Mouse (Mus musculus) brain, embryonic 18.5 days (tissue): ENCODE data around the gene Jup.
A peak's percentile ranks its signal among the peaks of the same experiment; 100 is the strongest.
"Not testable (repeated sequence)": the region's sequence is repeated elsewhere in the genome, so short reads cannot be mapped to it uniquely, and the experiment has no call there.

Experiments
- DNase-seq: peaks from one replicate; pipeline ENCODE4 v3.0.0-alpha.2; 2012; ENCODE audit warnings: low read depth, low spot score

Gene Jup

DNA sequence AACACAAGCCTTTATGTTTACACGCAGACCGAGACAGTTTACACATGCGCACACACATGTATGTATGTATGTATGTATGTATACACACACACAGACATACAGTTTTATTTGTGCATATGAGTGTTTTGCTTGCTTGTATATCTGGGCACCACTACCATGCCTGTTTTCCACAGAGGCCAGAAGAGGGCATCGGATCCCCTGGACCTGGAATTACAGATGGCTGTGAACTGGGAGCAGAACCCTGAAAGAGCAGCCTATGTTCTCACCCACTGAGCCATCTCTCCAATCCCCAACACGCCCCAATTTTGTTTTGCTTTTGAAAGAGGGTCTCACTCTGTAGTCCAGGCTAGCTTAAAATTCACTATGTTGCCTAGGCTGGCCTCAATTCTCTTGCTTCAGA lies 40.2 kb downstream of the Jup start:
- no peak for DNase-seq

DNA sequence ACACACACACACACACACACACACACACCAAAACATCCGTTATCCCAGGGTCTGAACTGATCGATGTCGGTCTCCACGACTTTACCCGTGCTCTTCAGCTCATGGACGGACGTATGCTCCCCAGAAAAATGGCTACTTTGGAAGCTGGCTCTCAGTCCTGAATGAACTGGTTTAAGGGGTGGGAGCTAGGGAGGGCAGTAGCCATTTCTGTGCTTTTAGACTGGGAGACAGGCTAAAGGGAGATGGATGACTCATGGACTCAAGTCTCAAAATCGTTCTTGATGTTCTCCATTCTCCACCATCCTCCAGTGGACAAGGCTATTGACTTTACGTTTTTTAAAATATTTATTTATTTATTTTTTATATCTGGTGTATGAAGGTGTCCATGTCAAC lies 40.7 kb downstream of the Jup start:
- no peak for DNase-seq

- no peak for DNase-seq
Measured at GRCm38 (mm10) chr11:100355972-100356818, 41.4 kb downstream of the Jup start, which contains the start of gene Hap1. Gene Hap1, minus strand, starts transcription at chr11:100356128.

GRCm38 (mm10) chr11:100355151-100355951 lies 42.2 kb downstream of the Jup start:
- DNase-seq = no peak

- no peak for DNase-seq
Measured at GRCm38 (mm10) chr11:100352076-100352857, 45.3 kb downstream of the Jup start.

- no peak for DNase-seq
Measured at GRCm38 (mm10) chr11:100344269-100344668, 53.3 kb downstream of the Jup start.

GRCm38 (mm10) chr11:100335731-100336130 lies 61.8 kb downstream of the Jup start:
- no peak for DNase-seq

- no peak for DNase-seq
Measured at GRCm38 (mm10) chr11:100333944-100334457, 63.6 kb downstream of the Jup start, which contains the start of gene Gast. Gene Gast, plus strand, starts transcription at chr11:100334407.

DNA sequence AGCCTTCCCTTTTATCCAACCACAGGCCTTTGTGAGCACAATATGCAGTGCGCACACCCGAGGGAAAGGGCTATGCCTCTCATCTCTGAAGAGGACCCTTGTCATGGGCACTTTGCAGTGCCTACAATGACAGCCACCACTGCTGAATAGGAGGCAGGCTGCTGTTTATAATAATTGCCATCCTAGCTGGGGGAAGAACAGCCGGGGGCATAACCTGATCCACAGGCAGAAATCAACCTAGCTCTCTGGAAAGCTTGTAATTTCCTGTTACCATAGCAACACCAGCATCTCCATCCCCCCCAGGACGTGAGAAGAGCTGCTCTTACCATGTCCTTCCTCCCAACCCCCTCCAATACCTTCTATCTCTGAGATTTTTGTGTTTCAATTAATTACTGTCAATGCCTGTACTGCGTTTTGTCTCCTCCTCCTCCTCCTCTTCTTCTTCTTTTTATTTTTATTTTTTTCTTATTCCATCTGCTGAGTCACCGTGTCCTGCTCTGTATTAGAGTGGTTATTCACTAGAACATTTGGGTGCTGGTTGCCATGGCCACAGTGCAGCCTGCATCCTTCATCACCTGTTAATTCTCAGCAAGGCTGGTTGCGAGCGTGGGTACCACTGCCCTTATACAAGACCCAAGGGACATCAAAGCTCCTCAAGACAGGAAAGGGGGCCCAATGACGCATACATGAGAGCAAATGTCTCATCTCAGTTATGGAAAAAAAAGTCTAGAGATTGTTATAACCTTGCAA lies 64.6 kb downstream of the Jup start:
- DNase-seq = peak; percentile 75

- not testable (repeated sequence) for DNase-seq
Measured at GRCm38 (mm10) chr11:100330816-100331375, 66.7 kb downstream of the Jup start.

DNA sequence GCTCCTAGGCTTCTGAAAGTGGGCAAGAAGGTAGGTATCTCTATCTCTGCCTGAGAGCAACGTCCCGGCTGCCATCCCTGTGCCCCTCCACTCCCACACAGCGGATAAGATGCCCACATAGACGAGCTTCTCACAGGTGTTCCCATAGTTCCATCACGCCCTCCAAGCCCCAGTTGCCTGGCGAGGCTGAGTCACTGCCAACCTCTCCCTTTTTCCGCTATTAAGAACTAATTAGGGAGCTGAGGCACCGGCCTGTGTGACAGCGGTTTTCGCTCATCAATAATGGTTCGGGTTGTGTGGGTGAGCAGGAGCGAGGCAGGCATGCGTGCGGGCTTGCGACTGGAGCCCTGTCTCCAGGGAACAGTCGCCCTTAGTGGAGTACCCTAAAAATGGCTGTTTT lies 67.3 kb downstream of the Jup start:
- DNase-seq = no peak

- no peak for DNase-seq
Measured at GRCm38 (mm10) chr11:100327761-100328160, 69.8 kb downstream of the Jup start.

DNA sequence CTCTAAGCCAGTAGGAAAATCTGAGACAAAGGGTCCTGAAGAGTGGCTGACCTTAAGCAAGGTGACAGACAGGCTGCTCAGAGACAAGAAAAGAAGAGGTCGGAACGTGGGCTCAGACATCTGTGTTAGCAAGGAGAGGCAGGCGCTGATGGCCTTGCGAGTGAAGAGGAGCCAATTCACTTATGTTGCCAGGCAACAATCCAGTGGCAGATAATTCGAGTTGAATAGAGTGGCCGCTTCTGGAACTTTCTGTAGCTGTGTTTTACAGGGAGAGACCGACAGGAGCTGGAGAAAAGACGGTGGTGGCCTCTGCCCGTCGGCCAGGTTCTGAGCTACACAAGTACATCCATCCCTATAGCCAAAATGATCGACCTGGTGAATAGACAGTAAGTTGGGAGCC lies 70.2 kb downstream of the Jup start:
- DNase-seq = no peak

DNA sequence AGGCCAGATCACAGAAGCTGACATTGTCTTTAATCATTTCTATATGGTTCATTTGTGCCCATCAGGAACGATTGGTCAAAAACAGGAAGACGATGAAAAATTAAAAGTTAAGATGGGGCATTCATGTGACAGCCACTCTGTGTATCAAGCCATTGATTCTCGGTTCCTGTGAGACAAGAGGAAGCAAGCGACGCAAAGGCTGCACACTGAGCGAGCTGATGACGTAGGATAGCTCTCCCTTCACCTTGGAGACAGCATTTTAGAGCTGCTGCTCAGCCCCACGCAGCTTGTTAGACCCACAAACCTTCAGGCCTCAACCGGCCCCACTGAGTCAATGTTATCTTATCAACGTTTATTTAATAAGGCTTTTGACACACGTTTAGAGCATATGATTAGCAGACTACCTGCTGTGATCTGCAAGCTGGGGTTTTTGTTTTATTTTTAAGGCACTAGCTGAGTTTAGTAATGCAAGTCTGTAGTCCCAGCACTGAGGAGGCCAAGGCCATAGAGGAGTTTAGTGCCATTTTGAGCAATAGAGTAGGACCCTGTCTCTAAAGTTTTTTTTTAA lies 72.4 kb downstream of the Jup start:
- DNase-seq = no peak

GRCm38 (mm10) chr11:100323578-100323977 lies 74.0 kb downstream of the Jup start:
- DNase-seq = no peak

- DNase-seq = no peak
Measured at GRCm38 (mm10) chr11:100322591-100323258, 74.8 kb downstream of the Jup start.

- not testable (repeated sequence) for DNase-seq
Measured at GRCm38 (mm10) chr11:100321479-100322305, 75.9 kb downstream of the Jup start.

- DNase-seq = not testable (repeated sequence)
Measured at GRCm38 (mm10) chr11:100320701-100321410, 76.7 kb downstream of the Jup start.
